Mouse (Mus musculus): ENCODE measurements around the gene Zdhhc4.

The Zdhhc4 gene

DNA sequence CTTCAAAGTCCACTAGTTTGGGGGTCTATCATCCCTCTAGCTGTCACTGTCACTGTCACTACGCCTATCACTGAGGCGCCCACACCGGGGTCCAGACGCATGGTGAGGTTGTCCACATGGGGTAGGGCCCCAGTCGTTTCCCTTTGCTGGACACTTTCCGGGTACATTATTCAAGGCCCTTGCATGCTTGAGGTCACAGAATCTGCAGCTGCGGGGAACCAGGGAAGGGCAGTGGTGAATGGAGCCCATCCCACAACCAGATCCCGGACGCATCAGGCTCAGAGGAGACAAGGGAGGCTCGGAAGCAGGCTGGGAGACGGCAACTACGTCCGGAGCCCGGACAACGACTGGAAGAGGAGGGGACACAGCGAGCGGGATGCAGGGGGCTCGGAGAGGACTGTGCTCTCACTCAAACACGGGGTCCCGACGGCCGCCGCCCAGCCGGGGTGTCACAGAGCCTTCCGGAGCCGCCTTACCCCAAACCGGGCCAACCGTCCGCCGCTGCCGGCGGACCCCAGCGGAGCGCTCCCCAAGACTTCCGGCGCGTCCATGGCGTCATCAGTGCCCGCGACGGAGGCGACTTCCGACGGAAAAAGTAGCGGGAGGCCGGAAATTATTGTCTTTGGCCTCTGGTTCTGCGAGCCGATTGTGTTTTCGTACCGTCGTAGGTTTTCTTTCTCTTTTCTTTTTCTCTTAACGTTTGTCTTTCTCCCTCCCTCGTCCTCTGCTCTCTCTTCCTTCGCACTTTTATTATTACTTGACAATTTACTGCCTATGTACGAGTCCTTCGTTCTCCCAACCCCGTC, at the start of gene Zdhhc4:
Gene Zdhhc4 (minus strand): TSS at position 567 of the 806 bp plus-strand sequence.
- peak; percentile 93 for DNase-seq

DNA sequence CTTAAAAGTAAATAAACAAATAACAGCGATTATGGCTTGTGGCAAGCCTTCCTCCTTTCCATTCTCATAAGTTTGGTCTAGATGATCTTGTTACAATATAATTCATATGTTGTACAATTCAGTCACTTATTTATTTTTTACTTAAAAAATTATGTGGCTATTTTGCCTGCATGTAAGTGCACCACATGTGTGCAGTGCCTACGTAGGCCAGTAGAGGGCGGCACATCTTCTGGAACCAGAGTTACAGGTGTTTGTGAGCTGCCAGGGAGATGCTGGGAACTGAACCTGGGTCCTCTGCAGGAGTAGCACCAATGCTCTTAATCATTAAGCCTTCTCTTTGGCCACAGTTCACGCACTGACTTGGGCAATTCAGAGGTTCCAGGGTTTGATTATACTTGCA, 47.1 kb upstream of the Zdhhc4 start:
- no peak for DNase-seq

DNA sequence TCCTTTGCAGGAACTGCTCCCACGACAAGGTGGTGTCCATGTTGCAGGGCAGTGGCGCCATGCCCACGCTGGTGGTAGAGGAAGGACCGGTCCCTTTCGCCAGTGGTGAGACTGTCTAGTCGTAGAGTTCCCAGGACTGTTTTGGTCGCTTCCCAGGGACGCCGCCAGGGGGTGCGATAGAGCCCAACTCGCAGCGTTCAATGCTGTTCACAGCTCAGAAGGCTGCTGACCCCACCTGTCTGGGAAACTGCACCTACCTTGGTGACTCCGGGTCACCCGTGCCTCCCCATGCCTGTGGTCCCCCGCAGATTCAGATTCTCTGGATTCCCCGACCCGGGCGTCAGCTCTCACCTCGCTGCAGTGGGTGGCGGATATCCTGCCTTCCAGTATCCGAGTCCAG, 46.2 kb upstream of the Zdhhc4 start:
- DNase-seq = peak; percentile 77

DNA sequence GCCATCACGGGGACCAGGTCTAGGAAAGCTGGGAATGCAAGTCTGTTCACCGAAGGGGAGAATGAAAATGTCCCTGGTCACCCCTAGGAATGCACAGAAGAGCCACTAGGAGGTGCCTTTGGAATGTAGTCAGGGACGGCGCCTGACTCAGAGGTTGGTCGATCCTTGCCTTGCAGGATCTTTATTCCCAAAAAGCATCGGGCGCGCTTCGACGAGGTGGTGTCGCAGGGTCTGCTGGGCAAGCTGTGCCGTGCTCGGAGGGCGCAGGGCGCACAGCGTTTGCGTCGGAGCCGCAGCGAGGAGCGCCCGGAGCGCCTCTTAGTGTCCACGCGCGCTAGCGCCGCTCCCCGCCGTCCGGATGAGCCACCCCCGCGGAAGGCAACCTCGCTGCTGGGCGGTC, 43.8 kb upstream of the Zdhhc4 start:
- peak; percentile 4 for DNase-seq

DNA sequence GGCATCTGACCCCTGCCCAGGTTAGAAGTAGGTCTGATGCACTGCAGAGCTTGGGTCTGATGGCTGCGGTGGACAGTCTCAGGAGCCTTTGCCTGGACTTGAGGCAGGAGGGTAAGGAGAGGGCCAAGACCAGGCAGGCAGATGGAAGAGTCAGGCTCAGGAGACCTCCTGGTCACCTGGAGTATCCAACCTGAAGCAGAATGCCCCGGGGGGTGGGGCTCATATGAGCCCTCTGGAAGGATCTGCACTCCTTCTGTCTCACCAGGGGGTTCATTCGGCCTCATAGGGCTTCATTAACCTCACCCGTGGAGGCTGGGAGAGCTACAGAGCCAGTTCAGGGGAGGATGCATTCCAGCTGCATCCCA, 42.1 kb upstream of the Zdhhc4 start:
- no peak for DNase-seq

DNA sequence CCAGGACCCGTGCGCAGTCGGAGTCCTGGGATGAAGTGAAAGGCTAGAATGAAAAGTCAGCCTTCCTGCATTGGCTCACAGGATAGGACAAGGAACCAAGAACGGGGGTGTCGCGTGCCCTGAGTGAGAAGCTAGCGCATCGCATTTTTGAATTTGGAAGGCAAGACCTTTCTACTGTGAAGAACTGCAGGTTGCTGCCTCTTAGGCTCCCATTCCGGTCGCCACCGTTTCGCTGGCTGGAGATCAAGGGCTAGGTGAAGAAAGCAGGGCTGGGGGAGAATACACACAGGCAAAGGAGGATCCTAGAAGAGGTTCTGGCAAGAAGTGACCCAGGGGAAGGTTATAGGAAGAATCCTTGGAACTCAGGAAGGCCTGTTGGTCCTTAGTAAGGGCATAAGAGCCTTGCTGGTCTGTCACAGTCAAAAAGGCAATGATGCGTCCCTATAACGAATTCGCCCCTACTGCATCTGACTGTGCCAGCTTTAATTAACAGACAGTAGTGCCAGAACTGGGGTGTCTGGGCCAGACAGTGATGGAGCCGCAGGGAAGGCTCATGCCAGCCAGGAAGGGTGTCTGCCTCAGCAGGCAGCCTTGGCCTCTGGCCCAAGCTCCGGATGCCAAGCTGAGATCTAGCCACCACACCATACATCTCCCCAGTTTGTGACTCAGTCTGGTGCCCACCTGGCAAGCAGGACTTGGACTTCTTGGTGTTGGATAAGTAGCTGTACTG, 41.5 kb upstream of the Zdhhc4 start:
- no peak for DNase-seq

DNA sequence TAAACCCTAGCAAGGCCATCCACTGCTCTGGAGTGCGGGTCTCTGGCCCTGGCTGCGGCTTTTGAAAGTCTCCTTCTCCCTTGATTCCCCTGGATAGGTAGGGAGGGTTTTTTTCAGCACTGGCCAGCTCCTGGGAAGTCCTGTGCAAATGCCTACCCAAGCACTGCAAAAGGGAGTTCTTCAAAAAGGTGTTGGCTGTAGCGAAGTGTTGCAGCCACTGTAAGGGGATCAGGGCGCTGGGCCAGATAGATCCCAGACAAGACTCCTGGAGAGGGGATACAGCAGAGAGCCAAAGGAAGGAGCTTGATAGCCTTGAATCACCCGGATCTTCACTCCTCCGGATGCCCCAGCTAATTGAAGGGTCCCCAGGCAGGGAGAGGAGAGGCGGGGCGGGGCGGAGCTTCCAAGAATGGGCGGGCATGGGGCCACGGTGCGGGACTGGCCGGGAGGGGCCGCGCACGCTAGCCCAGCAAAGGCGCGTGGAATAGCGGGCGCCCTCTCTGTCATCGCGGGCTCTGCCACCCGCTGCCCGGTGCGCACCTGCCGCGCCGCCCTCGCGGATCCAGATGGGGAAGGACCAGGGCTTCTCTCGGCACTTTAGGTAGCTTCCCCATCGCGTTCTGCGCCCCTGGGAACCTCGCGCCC, 40.7 kb upstream of the Zdhhc4 start:
- no peak for DNase-seq

DNA sequence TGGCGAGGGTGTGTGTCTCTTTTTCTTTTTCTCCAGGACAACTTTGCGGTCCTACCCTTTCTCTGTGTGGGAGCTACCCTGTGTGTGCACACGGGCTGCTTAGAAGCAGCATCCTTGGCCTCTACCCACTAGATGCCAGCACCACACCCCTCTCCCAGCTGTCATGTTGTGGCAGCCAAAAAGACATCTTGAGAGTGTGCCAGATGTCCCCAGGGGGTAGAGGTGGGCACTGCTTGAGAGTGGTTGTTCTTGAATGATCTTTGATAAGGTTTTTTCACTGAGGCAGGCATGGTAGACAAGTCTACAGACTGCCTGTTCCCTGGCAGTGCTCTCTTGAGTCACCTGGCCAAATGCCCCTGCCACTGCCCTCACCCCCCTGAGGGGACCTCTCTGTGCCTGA, 38.9 kb upstream of the Zdhhc4 start:
- no peak for DNase-seq

DNA sequence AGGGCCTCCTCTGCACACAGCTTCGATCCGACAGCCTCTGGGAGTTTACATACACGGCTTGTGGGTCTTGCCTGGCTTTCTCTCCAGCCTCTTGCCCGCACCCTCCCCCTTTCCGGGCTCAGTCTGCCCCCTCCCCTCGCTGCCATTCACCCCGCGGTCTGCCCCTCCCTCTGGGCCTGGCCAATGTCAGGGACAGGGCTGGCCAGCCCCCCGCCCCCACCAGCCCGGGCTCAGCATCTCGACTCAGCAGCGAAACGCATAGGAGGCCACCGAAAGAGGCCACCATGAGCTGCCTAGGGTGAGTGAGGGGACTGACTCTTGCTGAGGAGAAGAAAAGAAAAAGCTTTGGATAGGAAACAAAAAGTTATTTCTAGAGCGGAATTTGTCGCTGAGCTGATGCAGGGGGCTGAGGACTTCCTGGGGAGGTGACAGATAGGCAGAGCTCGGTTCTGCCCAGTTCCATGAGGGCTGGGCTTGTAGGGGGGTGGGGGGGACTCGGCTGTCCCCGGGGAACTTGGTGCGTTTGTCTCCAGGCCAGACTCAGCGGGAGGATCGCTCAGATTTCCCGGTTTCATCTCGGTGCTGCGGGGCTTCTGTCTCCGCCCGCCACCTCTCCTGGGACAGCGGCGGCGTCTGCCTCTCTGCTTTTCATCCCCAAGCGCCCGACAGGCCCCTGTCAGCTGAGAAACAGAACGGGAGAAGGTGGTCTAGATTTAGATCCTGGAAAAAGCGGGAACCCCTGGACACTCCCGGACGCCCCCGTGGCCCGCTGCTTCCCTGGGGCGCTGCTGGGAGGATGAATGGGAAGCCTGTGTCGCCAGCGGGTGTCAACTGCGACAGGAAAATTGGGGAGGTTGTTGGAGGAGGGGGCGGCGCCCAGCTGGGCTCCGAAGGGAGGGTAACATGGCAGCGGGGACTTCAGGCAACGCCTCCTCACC, 34.9 kb upstream of the Zdhhc4 start:
- peak; percentile 6 for DNase-seq

DNA sequence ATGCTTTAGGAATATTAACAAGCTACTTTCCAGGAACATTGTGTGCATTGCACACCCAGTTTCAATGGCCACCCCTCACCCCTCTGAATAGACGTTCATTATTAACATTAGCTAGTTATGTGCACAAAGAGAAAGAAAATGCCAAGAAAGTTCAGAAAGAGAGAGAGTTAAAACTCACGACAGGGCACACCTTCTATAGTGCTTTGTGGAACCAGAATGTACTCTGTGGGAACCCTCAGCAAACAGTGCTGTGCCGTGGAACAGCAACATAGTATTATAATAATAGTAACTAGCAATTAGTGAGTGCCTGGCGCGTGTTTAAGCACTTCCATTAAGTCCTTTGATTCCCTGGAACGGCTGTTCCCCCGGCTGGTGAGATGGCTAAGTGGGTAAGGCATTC, 32.4 kb upstream of the Zdhhc4 start:
- DNase-seq = no peak

DNA sequence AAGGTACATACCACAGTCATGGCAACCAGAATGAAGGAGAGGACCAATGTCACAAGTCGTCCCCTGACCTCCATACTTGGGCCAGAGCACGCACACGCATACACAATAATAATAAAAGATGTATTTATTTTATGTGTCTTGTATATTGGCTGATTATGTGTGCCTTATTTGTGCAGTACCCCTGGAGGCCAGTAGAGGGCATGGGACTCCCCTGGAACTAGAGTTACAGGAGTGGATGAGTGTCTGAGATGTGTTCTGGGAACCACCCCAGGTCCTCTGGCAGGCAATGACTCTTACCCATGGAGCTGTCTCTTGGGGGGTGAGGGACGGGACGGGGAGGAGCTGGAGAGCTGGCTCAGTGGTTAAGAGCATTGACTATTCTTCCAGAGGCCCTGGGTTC, 30.9 kb upstream of the Zdhhc4 start:
- DNase-seq = no peak

DNA sequence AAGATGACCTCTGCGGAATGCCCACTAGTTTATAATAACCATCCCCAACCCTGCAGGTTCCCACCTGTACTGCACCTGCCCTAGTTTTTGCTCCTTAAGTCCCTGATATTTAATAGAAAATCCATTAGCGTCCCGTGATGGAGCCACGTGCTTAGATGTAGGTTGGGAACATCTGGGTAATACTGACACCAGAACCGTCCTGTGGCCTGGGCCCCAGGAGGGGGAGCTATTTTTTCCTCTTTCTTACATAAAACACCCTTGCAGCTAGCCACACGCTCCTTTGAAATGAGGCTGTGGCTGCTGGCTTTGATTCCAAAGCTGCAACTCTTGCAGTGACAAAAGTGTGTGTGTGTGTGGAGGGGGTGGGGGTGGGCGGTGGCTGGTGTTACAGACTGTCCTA, 30.2 kb upstream of the Zdhhc4 start:
- no peak for DNase-seq

DNA sequence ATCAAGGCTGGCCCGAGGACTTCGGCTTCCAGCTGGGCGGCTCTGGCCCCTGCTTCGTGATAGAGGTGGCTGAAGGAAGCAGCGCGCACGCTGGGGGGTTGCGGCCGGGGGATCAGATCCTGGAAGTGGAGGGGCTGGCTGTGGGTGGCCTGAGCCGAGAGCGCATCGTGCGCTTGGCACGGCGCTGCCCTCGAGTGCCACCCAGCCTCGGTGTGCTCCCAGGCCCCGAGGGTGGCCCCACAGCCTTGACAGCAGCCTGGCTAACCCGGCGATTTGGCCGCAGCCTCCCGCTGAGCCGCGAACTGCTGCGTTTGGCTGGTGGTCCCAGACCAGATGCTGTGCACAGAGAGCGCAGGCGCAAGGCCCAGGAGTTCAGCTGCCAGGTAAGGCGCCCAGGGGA, 28.5 kb upstream of the Zdhhc4 start:
- DNase-seq = no peak

DNA sequence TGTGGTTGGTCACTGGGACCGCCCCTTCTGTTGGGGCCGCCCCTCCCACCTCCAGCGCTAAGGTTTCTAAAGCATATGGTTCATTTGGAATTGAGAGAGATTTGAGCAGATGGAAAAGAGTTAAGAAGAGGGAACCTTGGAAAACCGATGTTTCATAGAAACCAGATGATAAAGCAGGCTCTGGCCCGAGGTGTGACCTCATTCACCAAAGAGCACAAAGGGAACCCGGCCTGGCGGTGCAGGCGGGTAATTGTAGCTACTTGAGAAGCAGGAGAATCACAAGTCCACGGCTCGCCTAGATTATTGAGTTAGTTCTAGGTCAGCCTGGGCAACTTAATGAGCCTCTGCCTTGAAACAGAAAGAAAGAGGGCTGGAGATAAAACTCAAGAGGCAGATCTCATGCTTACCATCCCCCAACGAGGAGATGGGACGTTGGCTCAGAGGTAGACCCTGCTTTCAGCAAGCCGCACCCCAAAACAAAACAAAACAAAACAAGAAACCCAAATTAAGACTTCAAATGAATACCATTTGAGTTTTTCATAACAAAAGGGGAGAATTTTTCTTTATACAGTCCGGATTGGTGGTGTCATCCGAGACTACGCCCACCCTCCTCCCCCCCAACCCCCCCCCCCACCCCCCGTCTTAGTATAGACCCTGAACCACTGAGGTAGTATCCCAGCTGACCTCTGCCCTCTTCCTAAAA, 27.8 kb upstream of the Zdhhc4 start, which contains the start of gene Grid2ip:
Gene Grid2ip (plus strand): TSS at position 653 of the 703 bp plus-strand sequence.
- DNase-seq = no peak

DNA sequence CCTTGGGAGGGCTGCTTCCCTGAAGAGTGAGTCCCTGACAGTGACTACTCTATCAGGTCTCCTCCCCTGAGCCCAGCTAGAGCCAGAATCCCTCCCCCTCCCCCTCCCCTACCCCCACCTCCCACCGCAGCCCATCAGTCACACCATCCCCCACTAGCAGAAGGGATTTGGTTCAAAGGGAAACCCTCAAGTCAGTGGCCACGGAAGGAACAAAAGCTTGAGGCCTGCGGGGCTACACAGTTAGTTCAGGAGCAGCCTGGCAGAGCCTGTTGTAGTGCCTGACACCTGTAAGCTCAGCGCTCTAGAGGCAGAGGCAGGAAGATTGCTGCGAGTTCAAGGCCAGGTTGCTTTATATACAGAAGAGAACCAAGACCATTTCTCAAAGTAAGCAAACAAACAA, 27.0 kb upstream of the Zdhhc4 start:
- DNase-seq = no peak

DNA sequence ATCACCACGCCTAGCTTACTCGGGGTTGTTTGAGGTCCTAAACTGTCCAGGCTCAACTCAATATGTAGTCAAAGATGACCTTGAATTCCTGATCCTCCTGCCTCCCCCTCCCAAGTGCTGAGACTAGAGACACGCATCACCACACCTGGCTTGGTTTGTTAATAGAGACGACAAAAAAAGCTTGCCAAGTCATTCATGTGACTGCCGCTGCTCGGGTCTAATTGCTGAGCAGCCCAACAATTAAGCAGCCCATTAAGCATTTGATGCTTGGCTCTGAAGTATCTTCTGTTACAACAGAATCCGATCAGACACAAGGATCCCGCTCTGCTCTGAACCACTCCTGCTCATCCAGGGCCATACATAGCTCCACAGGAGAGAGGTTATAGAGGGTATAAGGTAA, 17.3 kb upstream of the Zdhhc4 start:
- no peak for DNase-seq

DNA sequence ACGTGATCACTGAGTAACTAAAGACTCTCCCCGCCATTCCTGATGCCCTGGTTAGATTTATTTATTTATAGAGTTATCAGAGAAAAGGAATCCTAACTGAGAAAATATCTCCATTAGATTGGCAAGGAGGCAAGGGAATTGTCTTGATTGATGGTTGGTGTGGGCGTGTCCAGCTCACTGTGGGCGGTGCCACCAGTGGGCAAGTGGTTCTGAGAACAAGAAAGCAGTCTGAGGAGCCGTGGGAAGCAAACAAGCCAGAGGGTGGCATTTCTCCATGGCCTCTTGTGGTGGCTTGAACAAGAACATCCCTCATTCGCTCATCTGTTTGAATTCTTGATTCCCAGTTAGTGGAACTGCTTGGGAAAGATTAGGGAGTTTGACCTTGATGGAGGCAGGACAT, 10.5 kb upstream of the Zdhhc4 start:
- no peak for DNase-seq

DNA sequence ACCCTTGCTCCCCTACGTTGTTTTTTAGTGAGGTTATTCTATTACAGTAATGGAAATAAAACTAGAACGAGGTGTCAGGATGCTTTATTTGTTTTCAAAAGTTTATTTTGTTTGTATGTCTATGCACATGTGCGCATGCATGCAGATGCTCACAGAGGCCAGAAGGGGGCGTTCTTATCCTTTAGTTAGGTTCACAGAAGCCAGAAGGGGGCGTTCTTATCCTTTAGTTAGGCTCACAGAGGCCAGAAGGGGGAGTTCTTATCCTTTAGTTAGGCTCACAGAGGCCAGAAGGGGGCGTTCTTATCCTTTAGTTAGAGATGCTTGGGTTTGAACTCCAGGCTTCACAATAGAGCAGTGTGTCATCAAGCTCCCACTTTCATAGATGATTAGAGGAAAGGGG, 7.5 kb upstream of the Zdhhc4 start:
- DNase-seq = no peak

DNA sequence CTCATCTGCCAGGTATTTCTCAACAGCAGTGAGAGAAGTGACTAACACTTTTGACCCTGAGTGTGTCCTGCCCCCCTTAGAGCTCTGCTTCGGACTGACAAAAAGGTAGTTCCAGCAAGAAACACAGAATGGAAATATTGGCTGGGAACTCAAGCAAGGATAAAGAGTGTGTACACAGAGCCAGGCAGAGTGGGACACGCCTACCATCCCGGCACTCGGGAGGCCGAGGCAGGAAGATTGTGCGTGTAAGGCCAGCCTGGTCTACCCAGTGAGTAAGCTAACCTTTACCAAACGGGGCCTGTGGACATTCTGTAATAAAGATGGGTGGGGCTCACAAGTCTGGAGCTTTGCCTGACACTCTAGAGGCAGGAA, 6.0 kb upstream of the Zdhhc4 start:
- DNase-seq = no peak

DNA sequence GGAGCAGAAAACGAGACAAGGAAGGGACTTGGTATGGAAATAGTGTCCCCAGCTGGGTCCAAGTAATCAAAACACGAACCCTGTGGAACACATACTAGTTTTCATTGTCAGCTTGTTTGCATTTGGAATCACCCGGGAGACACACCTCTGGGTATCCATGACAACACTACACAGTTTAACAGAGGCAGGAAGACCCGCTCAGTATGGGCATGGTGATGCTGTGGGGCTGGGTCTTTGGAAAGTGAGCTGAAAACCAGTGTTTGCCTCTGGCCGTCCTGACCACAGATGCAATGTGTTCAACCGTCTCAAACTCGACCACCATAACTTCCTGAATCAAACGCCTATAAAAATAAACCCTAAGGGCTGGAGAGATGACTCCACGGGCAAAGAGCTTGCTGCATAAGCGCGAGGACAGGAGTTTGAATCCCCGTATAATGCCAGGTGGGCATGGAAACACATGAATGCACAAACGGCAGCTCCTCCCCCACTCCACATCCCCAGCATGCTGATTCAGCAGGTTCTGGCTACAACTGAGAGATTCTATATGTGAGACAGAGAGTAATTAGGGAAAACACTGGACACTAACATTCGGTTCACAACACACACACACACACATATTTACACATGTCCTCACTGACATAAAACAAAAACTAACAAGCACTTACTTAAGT, 5.5 kb upstream of the Zdhhc4 start:
- no peak for DNase-seq

DNA sequence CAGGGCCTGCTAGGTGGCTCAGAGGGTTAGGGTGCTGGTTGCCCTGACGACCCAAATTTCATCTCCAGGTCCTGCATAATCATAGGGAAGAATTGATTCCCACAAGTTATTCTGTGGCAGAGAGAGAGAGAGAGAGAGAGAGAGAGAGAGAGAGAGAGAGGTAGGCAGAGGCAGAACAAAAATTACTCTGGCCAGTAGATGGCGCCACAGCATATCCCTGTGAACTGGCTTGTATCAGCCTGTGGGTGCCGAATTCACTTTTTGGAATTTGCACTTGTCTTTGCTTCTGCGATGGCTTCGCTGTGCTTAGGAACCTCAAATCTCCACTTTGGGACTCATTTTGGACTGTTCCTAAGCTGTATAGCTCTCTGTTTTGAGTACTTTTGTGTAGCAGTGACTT, 4.8 kb upstream of the Zdhhc4 start:
- DNase-seq = peak; percentile 80

DNA sequence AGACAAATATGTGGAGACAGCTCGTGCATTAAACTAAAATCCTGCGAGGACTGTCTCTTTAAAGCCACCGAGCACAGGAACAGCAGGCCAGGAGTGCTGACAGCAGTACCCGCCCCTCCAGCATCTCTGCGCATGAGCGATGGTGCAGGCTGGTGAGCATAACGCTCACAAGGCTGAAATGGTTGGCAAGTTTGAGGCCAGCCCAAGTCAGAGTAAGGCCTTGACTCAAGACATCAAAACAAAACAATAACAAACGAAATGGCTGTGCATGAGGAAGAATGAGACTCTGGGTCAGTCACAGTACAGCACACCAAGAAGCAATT, 11.8 kb downstream of the Zdhhc4 start:
- DNase-seq = no peak

Measured in lung, postnatal 14 days (tissue).